Mouse (Mus musculus) gastrocnemius, adult 8-10 months (tissue): Measurements from ENCODE around the gene Nectin3. TPM values are rescaled to one million over a fixed set of nuclear protein-coding genes. Genes with fewer than 3 reads are reported as not detected.
"Not testable (repeated sequence)": the region's sequence is repeated elsewhere in the genome, so short reads cannot be mapped to it uniquely, and the experiment has no call there.

Experiments
- DNase-seq, 2 experiments: peaks; one replicate each; pipeline ENCODE4 v3.0.0; 2022; ENCODE audit warnings: low spot score in 2 of 2
- total RNA-seq, 4 experiments: library from RNA; stranded (reverse); gene quantifications; 2 replicates each; pipeline ENCODE4 v1.2.4; 2022

The Nectin3 gene
- total RNA-seq, 4 experiments from 2014 or later: 2.0 to 3.0 (median 2.3) TPM

DNA sequence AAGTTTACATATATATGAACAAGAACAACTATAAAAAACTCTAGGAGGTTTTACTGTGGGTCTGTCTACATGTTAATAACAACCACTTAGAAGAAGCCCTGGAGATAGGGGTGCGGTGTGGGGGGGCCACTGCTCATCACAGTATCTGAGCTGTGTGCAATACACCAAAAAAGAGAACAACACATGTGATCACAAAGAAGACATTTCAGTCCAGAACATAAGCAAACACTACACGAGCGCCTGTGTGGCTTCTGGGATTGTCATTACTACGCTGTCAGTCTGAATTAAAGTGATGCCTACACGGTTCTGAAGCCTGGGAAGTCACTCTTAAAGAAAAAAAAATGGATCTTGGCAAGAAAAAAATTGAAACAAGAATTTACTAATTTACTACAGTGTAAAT is 67.0 kb downstream of the Nectin3 start:
- DNase-seq: no peak

DNA sequence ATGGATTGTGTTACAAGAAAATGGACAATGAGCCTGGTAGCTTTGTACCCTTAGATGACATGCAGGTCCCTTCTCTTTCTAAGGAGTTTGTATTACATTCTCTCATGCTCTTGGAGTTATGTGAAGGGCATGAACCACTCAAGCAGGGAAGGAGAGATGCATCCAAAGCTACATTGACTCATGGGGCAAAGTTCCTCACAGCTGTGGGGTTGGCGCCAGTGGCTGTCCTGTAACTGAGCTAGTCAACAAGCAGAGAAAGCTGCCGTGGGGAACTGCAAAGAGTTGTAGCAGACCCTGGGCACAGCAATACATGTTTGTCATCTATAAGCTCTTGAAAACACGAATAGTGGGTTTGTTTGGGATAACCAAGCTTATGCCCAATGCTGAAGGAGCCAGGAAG is 82.1 kb downstream of the Nectin3 start:
- no peak for DNase-seq

DNA sequence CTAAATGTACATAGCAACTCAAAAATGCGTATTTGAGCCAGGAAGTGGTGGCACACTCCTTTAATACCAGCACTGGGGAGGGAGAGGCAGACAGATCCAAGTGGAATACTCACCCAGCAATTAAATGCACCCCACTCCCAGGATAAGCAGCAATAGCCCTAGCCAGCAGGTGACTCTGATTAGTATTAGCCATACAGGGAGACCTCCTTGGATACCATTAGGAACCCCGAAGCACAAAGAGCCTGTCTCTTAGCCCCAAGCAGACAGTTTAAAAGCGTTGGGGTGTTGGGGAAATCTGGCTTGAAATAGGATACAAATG is 87.6 kb downstream of the Nectin3 start:
- no peak for DNase-seq

DNA sequence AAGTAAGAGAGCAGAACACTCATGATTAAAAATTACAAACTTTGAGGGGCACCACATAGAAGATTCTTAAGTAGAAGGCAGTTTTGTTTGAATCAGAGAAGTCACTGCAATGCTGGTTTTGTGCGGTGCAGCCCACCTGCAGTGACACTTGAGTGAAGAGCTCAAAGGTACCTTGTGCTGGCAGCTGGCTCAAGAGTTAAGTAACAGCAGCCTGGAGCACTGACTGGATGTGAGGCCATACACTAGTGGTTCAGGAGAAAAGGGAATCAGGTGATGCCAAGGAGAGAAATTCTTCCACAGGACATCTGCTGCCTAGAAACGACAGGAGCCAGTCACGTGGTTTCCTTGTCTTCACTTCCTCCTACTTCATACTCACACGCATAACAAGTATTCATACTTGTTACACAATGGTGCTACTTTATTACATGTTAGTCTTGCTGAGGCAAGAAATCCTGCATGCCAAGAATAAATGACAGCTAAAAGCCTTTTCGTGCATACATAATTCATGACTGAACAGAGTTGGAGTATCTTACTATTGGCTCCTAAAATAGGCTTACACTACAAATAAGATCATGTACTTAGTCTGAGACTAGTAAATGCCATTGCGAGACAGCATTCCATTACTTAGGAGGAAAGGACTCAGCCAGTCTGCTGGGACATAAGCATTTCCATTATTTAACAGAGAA is 88.1 kb downstream of the Nectin3 start:
- DNase-seq: no peak

DNA sequence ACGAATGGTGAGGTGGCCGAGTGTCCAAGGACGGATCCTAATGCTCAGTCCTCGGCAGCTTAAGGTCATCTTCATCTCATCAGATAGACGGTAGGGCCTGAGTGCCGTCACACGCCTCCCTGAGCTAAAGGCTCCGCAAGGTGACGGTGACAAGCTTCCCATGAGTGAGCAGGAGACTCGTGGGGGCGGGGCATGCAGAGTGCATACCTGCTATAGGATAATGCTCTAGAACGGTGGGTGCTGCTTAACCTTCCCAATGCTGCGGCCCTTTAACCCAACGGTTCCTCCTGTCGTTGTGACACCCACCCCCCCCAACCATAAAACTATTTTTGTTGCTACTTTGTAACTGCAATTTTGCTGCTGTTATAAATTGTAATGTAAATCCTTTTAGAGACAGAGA is 90.3 kb downstream of the Nectin3 start:
- DNase-seq: no peak

DNA sequence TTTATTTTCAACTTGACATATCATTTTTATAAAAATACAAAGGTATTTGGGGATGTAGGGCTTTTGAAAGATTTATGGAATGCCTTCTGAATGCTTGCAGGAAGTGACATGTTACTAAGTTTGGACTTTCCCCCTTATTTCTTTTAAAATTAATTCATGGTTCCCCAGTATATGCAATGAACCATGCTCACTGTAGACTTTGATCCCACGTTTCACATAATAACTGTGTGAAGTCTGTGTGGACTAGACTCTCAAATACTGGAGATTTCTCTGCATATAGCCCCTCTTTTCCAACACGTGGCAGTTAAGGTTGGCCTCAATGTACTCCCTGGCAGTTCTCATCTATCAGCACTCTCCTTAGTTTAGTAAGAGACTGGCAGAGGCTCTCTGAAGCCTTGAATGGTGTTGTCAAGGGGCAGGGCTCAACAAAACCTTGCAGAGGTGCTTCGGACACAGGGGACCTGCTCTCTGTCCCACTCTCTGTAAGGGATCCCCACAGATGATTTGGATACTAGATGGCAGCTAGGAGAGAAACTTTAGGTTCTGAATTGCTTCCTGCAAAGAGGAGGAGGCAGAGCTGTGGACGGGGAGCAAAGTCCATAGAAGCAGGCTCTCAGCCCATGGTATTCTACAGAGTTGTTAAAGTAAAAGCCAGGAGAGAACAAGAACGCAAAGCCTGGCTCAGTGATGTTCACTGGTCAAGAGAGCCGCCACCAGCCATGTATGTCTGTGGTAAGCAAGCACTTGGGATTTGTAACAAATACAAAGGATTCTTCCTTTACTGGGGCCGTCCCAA is 91.3 kb downstream of the Nectin3 start:
- DNase-seq: no peak

DNA sequence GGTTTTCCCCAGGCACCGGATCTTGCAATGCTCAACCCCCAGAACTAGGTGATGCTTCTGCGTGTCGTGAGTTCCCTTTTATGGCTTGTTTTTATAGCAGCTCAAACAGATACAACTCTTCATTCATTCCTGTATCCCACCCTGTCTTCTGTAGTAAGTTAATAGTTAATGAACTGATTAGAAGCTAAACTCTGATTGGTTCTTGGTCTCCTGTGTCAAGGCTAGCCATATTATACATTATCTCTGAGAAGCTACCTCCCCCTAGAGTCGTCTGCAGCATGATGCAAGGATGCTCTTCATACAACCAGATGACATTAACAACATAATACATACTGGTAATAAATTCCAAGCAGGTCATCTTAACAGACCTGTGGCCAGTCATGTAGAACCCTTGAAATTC is 100.4 kb downstream of the Nectin3 start:
- DNase-seq: no peak

DNA sequence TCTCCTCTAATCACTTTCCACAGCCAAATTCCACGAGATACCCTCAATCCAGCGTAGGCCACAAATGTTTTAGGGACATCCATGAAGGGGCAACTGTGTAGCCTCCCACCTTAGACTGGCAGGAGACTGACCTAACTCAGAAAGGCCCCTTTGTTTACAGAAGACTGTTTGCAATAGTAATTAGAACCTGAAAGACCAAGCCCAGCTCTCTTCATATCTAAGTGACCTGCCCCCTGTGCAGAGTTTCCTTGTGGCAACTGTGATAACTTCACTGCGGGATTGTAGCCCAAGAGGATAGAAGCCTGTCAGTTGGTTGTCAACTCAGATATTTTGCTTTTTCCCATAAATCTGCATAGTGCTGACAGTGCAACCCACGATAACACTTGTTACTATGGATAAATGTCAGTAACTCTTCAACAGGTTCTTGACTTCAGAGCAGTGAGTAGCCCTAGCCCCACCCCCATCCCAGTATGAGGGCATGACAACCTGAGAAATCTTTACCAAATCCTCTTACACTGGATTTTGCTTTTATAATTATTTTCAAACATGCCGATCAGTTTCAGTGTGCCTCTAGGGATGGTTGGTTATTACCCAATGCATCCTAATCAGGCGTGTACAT is 108.8 kb downstream of the Nectin3 start:
- no peak for DNase-seq

DNA sequence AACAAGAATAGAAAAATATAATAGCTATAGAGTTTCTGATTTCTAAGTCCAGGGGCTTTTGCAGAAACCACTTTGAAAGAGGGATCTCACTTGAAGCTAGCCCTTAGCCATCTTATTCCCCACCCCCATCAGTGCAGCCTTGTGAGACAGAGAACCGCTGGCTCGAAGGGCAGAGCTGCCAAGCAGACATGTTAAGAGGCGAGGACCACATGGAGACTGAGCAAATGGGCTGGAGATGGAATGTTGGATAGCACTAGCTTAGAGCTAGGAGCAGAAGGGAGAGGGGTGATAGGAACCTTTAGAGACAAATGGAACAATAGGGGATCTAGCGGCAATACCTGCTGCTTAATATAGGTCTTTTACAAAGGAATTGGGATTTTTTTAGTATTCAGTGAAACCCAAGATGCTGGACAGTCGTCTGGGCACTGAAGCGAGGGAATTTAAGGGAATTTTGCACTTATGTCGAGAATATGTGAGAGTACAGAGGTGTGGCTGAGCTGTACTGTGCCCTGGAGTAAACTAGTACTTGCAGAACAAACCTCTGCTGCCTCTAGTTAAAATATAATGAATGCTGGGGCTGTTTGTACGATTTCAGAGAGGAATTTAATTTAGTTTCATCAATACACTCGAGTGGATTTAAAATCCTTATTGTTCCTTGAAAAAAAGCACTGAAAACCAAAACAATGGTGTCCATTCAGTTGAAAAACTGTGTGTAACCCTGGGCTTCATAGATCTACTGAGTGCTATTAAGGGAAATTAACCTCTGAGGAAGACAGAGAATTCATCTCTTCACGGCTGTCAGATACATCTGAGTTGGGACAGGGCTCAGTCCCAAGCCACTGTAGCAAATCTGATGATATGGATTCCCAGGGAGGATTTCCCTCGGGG is 109.6 kb downstream of the Nectin3 start:
- no peak for DNase-seq

DNA sequence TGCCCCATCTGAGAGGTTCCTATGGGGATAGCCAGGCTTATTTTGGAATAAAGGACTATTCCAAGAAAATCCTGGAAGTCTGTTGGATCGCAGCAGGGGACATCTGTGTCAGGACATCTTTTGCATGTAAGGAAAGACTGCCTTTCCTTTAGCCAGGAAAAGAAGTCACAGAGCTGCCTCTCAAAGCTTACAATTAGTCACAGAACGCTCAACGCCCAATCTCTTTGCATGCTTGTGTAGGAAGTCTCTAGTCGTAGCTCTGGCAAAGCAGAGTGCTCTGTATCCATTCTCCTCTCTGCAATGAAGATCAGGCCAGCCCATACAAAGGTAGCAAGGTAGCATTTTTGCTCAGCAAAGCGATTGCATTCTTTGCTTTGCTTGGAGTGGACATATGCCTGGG is 114.0 kb downstream of the Nectin3 start:
- DNase-seq: no peak

DNA sequence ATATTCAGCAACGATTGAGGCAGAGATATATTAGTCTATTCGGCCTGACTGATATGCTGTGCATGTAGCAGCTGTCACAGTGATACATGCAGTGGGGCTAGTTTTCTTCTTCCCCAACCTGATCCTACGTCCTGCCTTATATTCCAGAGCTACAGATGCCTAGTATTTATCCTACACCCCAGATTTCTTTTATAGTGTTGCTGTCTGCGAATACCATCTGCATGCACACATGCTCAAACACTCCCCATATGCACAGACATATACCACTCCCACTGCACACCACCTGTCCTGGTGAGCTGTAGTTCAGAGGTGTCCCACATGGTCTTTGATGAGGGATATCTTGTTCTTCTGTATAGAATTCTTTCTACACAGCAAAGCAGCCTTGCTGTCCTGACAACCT is 115.0 kb downstream of the Nectin3 start:
- no peak for DNase-seq

DNA sequence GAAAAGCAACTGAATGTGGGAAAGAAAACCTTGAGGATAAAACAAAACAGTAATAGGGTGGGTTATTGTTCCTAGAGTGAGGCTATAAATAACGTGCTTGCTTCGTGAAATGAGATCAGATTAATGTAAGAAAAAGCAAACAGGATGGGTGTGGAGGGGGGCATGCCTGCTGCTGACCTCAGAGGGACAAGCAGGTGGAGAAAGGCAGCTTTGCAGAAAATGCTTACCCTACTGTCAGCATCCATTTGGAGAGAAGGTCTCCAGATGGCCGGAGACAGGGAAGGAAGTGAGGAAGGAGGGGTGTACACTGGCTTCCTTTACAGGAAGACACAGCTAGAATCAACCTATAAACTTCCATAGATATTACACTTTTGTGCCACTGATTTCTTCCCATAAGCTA is 121.8 kb downstream of the Nectin3 start:
- DNase-seq: no peak

DNA sequence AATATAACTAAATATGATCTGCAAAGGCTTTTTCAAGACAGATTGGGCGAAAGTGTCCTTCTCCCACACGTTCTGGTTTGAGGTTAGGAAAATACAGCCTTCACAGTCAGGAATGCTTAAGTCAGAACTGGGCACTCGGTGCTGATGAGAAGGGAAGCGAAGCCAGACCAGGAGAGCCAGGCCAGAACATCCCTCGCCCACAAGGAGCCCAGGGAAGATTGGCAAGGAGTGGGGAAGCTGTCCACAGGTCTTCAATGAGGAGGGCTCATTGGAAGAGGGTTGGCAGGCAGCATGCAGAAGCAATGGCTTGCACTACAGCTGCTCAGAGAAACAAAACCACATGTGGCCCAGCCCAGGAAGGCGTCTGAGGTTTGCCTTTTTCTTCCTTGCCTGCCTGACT is 136.3 kb downstream of the Nectin3 start:
- no peak for DNase-seq

DNA sequence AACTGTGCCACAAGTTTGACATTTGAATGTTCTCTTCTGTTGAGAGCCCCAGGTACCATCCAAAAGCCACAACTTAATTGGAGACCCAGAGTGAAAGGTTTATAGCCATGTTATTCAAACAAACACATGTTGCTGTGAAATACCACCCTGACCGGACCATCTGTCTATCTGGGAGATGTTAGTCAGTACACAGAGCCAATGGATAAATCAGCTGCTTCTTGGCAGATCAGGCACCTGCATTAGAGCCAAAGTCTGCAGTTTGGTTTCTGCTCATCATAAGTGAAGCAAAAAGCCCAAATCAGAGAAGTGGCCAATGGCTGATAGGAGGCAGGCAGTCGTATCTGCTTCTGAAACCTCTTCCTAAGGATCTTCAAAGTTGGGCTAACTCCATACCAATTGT is 140.7 kb downstream of the Nectin3 start:
- not testable (repeated sequence) for DNase-seq

DNA sequence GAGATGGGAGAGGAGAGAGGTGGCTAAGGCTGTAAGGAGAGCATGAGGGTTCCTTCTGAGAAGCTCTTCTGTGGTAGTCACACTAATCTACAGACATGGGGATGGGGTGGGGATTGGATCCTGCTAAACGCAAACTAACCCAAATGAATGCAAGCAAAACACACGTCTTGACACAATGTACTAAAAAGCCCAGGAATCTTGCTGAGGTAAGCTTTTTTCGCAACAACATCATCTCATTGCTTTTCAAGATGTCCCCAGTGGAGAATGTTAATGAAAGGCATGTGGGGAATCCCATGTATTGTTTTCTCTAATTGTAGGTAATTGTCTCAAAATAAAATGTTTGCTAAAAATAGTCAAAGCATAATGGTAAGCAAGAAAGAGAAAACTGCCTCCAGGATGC is 141.7 kb downstream of the Nectin3 start:
- no peak for DNase-seq
